Mouse (Mus musculus) lung, embryonic 16.5 days (tissue): ENCODE measurements at regions not wholly inside any gene's neighbourhood (a gene's known extent, or its start where the extent isn't known, plus 50 kb on each side); places are given as distances from the start of the nearest gene placed in this dataset.

Experiments
- ATAC-seq: fragments of 200-750 bp; cut with Nextera tagmentation; 2 replicates; pipeline ENCODE4 v1.8.0; 2017; ENCODE audit warnings: low read depth, mild to moderate bottlenecking, moderate library complexity
- H3K27ac ChIP-seq: fragments of 300-500 bp; sonication (generic); 2 replicates; pipeline ENCODE4 v1.5.1; 2014; ENCODE audit warnings: mild to moderate bottlenecking, control low read depth, low read length
- H3K27me3 ChIP-seq: fragments of 300-500 bp; sonication (generic); 2 replicates; pipeline ENCODE4 v1.6.1; 2014; ENCODE audit warnings: low read depth, low read length, mixed read lengths; ENCODE audit not compliant: control insufficient read depth, insufficient read depth
- H3K36me3 ChIP-seq: fragments of 300-500 bp; sonication (generic); 2 replicates; pipeline ENCODE4 v1.6.1; 2014; ENCODE audit warnings: low read length; ENCODE audit not compliant: control insufficient read depth, insufficient read depth
- H3K4me1 ChIP-seq: fragments of 300-500 bp; sonication (generic); replicated peaks from 2 replicates; pipeline ENCODE4 v1.6.1; 2014; ENCODE audit warnings: low read length, mixed read lengths; ENCODE audit not compliant: control insufficient read depth, insufficient read depth
- H3K4me2 ChIP-seq: fragments of 300-500 bp; sonication (generic); 2 replicates; pipeline ENCODE4 v1.6.1; 2014; ENCODE audit warnings: low read depth, low read length, control low read depth
- H3K4me3 ChIP-seq: fragments of 300-500 bp; sonication (generic); 2 replicates; pipeline ENCODE4 v1.5.1; 2014; ENCODE audit warnings: mild to moderate bottlenecking, low read length, control low read depth
- H3K9ac ChIP-seq: fragments of 300-500 bp; sonication (generic); 2 replicates; pipeline ENCODE4 v1.6.1; 2014; ENCODE audit warnings: low read length, control low read depth
- H3K9me3 ChIP-seq: fragments of 300-500 bp; sonication (generic); 2 replicates; pipeline ENCODE4 v1.6.1; 2016; ENCODE audit warnings: low read length; ENCODE audit not compliant: control insufficient read depth
- WGBS: fragments of 180-500 bp; shearing (Covaris S2); extraction: QIAGEN DNeasy Blood & Tissue Kit; methylation state at CpG from one replicate; pipeline ENCODE4 v1.1.7; 2014; 5-methylcytosine and 5-hydroxymethylcytosine counted together

DNA sequence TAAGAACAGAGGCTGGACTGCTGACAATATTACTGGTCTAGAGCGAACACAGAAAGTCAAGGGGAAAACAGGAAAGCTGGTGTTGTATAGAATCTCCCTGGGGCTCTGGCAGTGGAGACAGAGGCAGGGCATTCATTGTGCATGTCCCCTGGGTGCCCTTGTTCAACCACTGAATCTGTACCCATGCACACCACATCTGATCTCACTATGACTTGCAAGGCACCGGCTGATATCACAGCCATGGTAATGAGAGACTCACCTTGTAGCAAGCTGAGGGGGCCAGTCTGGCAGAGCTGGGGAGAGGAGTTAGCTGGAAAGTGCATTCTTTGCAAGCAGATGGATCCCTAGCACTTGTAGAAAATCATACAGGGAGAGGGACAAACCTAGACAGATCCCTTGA, 522.5 kb downstream of the 1700129C05Rik start:
- H3K4me1 ChIP-seq = peaks cover 3% of the 10 kb centered on the region; the same call in 1 of the 2 replicates
- H3K36me3 ChIP-seq = no peaks in the 10 kb centered on the region
- H3K27ac ChIP-seq = no peak overlapping the region
- 79% methylated on average over 2 of the region's 2 CpGs for WGBS
- no peak overlapping the region for H3K4me3 ChIP-seq
- H3K4me2 ChIP-seq = no peak overlapping the region
- H3K9ac ChIP-seq = no peak overlapping the region
- no peaks in the 10 kb centered on the region for H3K27me3 ChIP-seq
- no peaks in the 10 kb centered on the region for H3K9me3 ChIP-seq
- no peak for ATAC-seq

DNA sequence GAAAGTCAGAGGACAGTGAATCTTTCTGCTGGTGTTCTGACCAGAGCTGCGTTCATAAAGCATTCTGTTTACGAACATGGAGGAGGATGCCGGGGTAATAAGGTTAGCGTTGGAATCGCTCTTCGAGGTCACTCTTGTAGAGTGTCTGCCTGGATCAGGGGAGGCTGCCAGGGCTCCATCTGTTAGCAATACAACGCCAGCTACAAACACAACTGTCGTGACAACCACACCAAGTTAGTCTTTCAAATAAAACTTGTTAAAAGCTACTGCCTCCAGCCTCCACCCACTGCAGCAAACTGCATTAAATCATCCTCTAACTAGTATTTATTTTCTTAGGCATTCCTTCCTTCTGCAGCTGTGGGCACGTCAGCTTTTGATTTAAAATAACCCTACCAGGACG, 525.0 kb downstream of the 1700129C05Rik start:
- ATAC-seq = 0 out of 2 replicates have a peak, but pooled peaks have one; percentile 15

GRCm38 (mm10) chr14:58608216-58608615, 534.5 kb downstream of the 1700129C05Rik start:
- Histone ChIP-seq H3K4me2 (no peak overlapping the region), H3K9ac (no peak overlapping the region), H3K36me3 (no peaks in the 10 kb centered on the region), H3K4me3 (no peak overlapping the region), H3K27ac (no peak overlapping the region), H3K27me3 (no peaks in the 10 kb centered on the region), H3K4me1 (peaks cover 5% of the 10 kb centered on the region; the same call in 1 of the 2 replicates), H3K9me3 (no peaks in the 10 kb centered on the region)
- peak; percentile 78 for ATAC-seq
- WGBS = 35% methylated on average over 4 of the region's 4 CpGs

More for the DNA sequence above, 525.0 kb downstream of the 1700129C05Rik start:
- no peak overlapping the region for H3K27ac ChIP-seq
- no peaks in the 10 kb centered on the region for H3K36me3 ChIP-seq
- no peaks in the 10 kb centered on the region for H3K27me3 ChIP-seq
- no peak overlapping the region for H3K4me2 ChIP-seq
- 28% methylated on average over 10 of the region's 10 CpGs for WGBS
- no peaks in the 10 kb centered on the region for H3K9me3 ChIP-seq
- H3K4me3 ChIP-seq = no peak overlapping the region
- peaks cover 3% of the 10 kb centered on the region; the same call in 1 of the 2 replicates for H3K4me1 ChIP-seq
- H3K9ac ChIP-seq = no peak overlapping the region

GRCm38 (mm10) chr14:58607734-58608133, 535.0 kb downstream of the 1700129C05Rik start:
- Histone ChIP-seq H3K36me3 (no peaks in the 10 kb centered on the region), H3K4me3 (no peak overlapping the region), H3K9me3 (no peaks in the 10 kb centered on the region), H3K9ac (no peak overlapping the region), H3K27ac (no peak overlapping the region), H3K27me3 (no peaks in the 10 kb centered on the region), H3K4me1 (peaks cover 5% of the 10 kb centered on the region; the same call in 1 of the 2 replicates), H3K4me2 (no peak overlapping the region)
- 21% methylated on average over 2 of the region's 2 CpGs for WGBS
- peak; percentile 45; the same call in 1 of the 2 replicates for ATAC-seq

GRCm38 (mm10) chr14:58605529-58605928, 535.2 kb downstream of the Fgf9 start:
- Histone ChIP-seq H3K9ac (no peak overlapping the region), H3K27ac (no peak overlapping the region), H3K4me2 (no peak overlapping the region), H3K27me3 (no peaks in the 10 kb centered on the region), H3K4me1 (peaks cover 5% of the 10 kb centered on the region; the same call in 1 of the 2 replicates), H3K9me3 (no peaks in the 10 kb centered on the region), H3K36me3 (no peaks in the 10 kb centered on the region), H3K4me3 (no peak overlapping the region)
- WGBS = 56% methylated on average over 4 of the region's 4 CpGs
- no peak for ATAC-seq

DNA sequence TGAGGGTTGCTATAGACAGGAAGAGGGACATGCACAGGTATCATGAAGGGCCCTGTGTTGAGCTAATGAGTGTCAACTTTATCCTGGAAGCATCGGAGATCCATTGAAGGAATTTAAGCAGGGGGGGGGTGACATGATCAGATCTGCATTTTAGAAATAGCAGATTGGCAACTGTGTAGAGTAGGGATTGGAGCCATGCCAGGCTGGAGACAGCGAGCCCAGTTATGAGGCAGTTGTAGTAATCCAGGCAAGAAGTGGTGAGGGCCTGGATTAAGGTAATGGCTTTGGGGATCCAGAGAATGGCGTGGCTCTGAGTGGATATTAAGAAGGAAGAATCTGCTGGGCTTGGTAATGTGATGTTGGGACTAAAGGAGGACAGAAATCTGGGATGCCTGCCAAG, 528.5 kb downstream of the Fgf9 start:
- no peaks in the 10 kb centered on the region for H3K27me3 ChIP-seq
- 65% methylated on average over 3 of the region's 3 CpGs for WGBS
- no peak overlapping the region for H3K4me2 ChIP-seq
- H3K36me3 ChIP-seq = no peaks in the 10 kb centered on the region
- no peak for ATAC-seq
- H3K4me3 ChIP-seq = no peak overlapping the region
- H3K27ac ChIP-seq = no peak overlapping the region
- H3K9me3 ChIP-seq = no peaks in the 10 kb centered on the region
- no peak overlapping the region for H3K9ac ChIP-seq
- H3K4me1 ChIP-seq = no peaks in the 10 kb centered on the region

GRCm38 (mm10) chr14:58597810-58598209, 527.5 kb downstream of the Fgf9 start:
- Histone ChIP-seq H3K4me1 (no peaks in the 10 kb centered on the region), H3K36me3 (no peaks in the 10 kb centered on the region), H3K4me2 (no peak overlapping the region), H3K9ac (no peak overlapping the region), H3K27ac (no peak overlapping the region), H3K9me3 (no peaks in the 10 kb centered on the region), H3K27me3 (no peaks in the 10 kb centered on the region), H3K4me3 (no peak overlapping the region)
- 43% methylated on average over 2 of the region's 2 CpGs for WGBS
- ATAC-seq = no peak

DNA sequence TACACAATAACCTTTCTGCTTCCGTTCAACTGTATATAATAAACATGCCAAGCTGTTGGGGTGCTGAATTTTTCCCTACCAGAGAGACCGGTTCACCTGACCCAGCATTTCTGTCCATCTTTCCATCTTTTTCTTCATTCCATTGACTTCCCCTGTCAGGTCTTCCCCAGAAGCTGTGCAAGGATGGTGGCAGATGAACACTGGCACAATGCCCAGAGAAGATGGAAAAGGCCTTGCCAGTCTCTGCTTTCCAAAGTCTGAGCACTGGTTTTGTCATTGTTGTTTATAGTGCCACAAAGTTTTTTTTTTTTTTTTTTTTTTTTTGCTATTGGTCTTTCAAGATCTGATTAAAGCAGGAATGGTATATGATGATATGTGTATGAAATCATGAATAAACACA, 526.6 kb downstream of the Fgf9 start:
- Histone ChIP-seq H3K36me3 (no peaks in the 10 kb centered on the region), H3K27ac (no peak overlapping the region), H3K4me2 (no peak overlapping the region), H3K4me1 (no peaks in the 10 kb centered on the region), H3K27me3 (no peaks in the 10 kb centered on the region), H3K9ac (no peak overlapping the region), H3K4me3 (no peak overlapping the region), H3K9me3 (no peaks in the 10 kb centered on the region)
- WGBS = 81% methylated on average over 2 of the region's 2 CpGs
- no peak for ATAC-seq

DNA sequence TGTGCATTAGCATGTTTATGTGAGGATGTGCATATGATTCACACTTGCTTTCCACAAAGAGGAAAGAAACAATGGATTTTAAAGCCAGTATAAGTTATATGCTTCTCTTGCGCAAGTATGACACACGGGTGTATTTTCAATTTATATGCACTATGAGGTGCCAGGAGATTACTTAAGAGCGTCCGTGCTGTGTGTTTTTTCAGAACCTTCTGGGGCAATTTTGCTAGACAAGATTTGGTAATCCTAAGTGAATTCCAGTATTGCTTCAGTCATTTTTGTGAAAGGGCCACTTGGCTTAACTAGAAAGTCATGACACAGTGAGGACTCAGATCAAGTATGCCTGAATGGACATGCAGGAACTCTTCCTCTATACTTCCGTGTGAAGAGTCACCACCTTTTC, 511.5 kb downstream of the Fgf9 start:
- Histone ChIP-seq H3K27ac (no peak overlapping the region), H3K4me1 (no peaks in the 10 kb centered on the region), H3K4me2 (no peak overlapping the region), H3K9me3 (no peaks in the 10 kb centered on the region), H3K27me3 (no peaks in the 10 kb centered on the region), H3K9ac (no peak overlapping the region), H3K4me3 (no peak overlapping the region), H3K36me3 (no peaks in the 10 kb centered on the region)
- WGBS = 81% methylated on average over 5 of the region's 5 CpGs
- no peak for ATAC-seq

DNA sequence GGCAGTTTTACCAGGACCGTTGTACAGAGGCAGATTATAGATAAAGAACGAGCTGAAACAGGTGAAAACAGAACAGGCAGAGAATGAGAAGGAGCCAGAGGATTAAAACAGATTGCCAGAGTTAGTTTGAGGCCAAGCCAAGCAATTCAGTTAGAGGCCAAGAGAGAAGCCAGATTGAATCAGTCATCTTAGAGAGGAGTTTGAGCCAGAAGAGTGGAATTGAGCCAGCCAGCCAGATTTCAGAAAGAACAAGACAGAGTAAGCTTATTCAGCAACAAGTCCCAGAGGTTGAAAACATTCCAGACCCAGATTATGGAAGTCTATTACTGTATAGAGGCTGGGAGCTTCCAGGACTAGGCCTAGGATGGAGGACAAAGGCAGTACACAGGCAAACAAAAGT, 499.7 kb downstream of the Fgf9 start:
- Histone ChIP-seq H3K9ac (no peak overlapping the region), H3K4me2 (no peak overlapping the region), H3K27me3 (no peaks in the 10 kb centered on the region), H3K27ac (no peak overlapping the region), H3K4me1 (no peaks in the 10 kb centered on the region), H3K4me3 (no peak overlapping the region), H3K36me3 (no peaks in the 10 kb centered on the region), H3K9me3 (peaks cover 3% of the 10 kb centered on the region; the same call in 1 of the 2 replicates)
- no peak for ATAC-seq
- WGBS = 72% methylated on average over 2 of the region's 2 CpGs
